Mouse (Mus musculus) kidney, embryonic 16.5 days (tissue): ENCODE data around the gene Tprkb. TPM values are rescaled to one million over a fixed set of nuclear protein-coding genes. Genes with fewer than 3 reads are reported as not detected.
A peak's percentile ranks its signal among the peaks of the same experiment; 100 is the strongest.
"Not testable (repeated sequence)": the region's sequence is repeated elsewhere in the genome, so short reads cannot be mapped to it uniquely, and the experiment has no call there.

Source experiments
- ATAC-seq: fragments of 200-750 bp; cut with Nextera tagmentation; 2 replicates; pipeline ENCODE4 v1.8.0; 2017; ENCODE audit warnings: moderate TSS enrichment; ENCODE audit not compliant: low FRiP score, low TSS enrichment
- H3K27ac ChIP-seq: fragments of 300-500 bp; sonication (generic); 2 replicates; pipeline ENCODE4 v1.5.1; 2014; ENCODE audit warnings: low read length
- H3K27me3 ChIP-seq: fragments of 300-500 bp; sonication (generic); 2 replicates; pipeline ENCODE4 v1.6.1; 2014; ENCODE audit warnings: low read length, control low read depth, mixed read lengths; ENCODE audit not compliant: insufficient read depth
- H3K36me3 ChIP-seq: fragments of 300-500 bp; sonication (generic); 2 replicates; pipeline ENCODE4 v1.6.1; 2014; ENCODE audit warnings: low read length, control low read depth, mixed read lengths; ENCODE audit not compliant: insufficient read depth
- H3K4me1 ChIP-seq: fragments of 300-500 bp; sonication (generic); 2 replicates; pipeline ENCODE4 v1.6.1; 2014; ENCODE audit warnings: low read length, control low read depth, mixed read lengths; ENCODE audit not compliant: insufficient read depth
- H3K4me2 ChIP-seq: fragments of 300-500 bp; sonication (generic); replicated peaks from 2 replicates; pipeline ENCODE4 v1.6.1; 2014; ENCODE audit warnings: low read depth, low read length
- H3K4me3 ChIP-seq: fragments of 300-500 bp; sonication (generic); 2 replicates; pipeline ENCODE4 v1.5.1; 2014; ENCODE audit warnings: mild to moderate bottlenecking, low read length
- H3K9ac ChIP-seq: fragments of 300-500 bp; sonication (generic); replicated peaks from 2 replicates; pipeline ENCODE4 v1.6.1; 2014; ENCODE audit warnings: low read length
- H3K9me3 ChIP-seq: fragments of 300-500 bp; sonication (generic); 2 replicates; pipeline ENCODE4 v1.6.1; 2016; ENCODE audit warnings: low read length, control low read depth
- WGBS: fragments of 180-500 bp; shearing (Covaris S2); extraction: QIAGEN DNeasy Blood & Tissue Kit; methylation state at CpG from one replicate; pipeline ENCODE4 v1.1.7; 2014; 5-methylcytosine and 5-hydroxymethylcytosine counted together
- polyA plus RNA-seq: library from polyadenylated mRNA; unstranded; fragments of >200 nt; fragmentation: Nextera tagmentation; extraction: Ambion mirVana; gene quantifications from 2 replicates; pipeline ENCODE4 v1.2.1, GENCODE M21; 2015

Tprkb gene
- polyA plus RNA-seq, 1 experiment from 2014 or later = 35.3 TPM

DNA sequence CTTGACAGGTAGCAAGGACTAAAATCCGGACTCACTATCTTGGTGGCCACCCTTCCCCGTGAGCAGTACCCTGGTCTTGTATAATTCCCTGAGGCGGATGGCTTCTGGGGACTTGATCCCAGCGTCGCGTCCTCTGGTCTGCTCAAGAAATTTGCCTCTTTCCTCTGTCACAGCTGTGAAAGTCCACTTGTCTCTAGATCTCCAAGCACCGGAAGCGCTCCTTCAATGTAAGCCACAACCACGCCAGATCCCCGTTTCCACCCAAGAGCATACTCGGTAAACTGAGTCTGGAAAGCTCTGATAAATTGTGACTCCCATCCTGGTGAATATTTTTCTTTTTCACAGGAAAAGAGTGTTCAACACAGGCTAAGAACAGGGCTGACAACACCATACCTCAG is 3.5 kb downstream of the Tprkb start:
- peak overlapping the region; percentile 80 for H3K9ac ChIP-seq
- no peaks in the 10 kb centered on the region for H3K9me3 ChIP-seq
- H3K36me3 ChIP-seq = no peaks in the 10 kb centered on the region
- H3K27ac ChIP-seq = peak overlapping the region; percentile 82
- no peaks in the 10 kb centered on the region for H3K27me3 ChIP-seq
- 5% methylated on average over 11 of the region's 11 CpGs for WGBS
- H3K4me1 ChIP-seq = peaks cover 9% of the 10 kb centered on the region
- H3K4me3 ChIP-seq = peak overlapping the region; percentile 53
- peak overlapping the region; percentile 68 for H3K4me2 ChIP-seq
- ATAC-seq = no peak

DNA sequence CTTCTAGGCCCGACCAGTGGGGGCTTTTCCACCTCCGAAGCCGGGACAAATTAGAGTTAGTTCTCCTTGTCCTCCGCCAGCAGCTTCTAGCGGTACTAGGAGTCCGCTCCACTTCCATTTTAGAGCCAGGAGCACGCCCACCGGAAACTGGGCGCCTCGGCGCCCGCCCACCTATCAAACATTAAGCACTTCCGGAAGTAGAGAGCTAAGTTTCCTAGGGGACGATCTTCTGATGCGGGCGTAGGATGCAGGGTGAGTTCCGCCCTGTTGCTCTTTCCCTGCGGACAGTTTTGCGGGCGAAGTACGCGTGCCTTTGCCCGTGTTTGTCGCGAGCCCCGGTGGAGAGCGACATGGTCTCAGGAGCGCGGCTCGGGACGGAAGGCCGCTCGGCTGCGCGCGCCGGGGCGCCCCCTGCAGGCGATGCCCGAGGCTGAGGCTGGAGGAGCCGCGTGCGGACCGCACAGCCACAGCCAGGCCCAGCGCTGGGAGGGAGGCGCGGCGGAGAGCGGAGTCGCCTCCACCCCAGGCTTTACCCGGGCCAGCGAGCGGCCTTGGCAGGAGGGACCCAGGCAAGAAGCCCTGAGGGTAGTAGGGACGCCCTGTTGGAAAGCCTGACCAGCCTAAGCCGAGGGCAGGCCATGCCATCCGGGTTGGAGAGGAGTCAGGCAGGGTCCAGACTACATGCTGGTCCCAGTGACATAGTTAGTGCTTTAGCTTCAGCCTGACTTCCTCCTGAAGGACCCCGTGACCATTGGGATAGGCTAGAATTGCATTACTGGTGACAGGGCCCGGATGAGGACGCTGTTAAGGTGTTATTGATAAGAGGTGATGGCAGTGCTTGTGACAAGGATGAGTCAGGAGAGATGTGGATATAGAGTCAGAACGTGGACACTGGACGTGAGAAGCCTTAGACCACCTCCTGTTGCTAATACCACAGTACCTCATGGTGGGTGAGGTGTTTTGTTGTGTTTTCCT is 4.2 kb downstream of the Tprkb start, which contains the start of gene Nat8f1:
TSS of gene Nat8f1 (minus strand) at position 149 of the 975 bp plus-strand sequence.
- ATAC-seq = peak; percentile 97
- peak within 1 kb of the TSS; percentile 68 for H3K4me2 ChIP-seq
- H3K27me3 ChIP-seq, H3K4me1 ChIP-seq, H3K9me3 ChIP-seq, H3K36me3 ChIP-seq: not testable (repeated sequence)
- H3K27ac ChIP-seq = peak within 1 kb of the TSS; percentile 82
- WGBS = under 1% methylated on average over 54 of the region's 61 CpGs
- peak within 1 kb of the TSS; percentile 53 for H3K4me3 ChIP-seq
- H3K9ac ChIP-seq = peak within 1 kb of the TSS; percentile 80

DNA sequence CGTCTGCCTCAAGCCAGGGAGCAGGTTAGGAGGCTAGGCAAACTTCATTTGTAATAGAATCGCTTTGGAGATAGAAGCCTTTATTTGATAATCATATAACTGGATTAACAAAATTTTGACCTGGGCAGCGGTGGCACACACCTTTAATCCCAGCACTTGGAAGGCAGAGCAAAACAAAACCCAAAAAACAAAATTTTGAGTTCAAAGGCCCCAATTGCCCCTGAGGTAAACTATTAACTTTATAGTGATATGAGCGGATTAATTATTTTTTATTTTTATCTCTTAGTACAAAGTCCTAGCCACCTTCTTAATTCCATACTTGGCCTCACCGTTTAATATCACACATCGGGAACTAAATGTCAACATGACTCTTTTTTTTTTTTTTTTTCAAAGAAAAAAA is 4.9 kb downstream of the Tprkb start:
- no peaks in the 10 kb centered on the region for H3K27me3 ChIP-seq
- no peak for ATAC-seq
- peak overlapping the region; percentile 80 for H3K9ac ChIP-seq
- peak overlapping the region; percentile 53 for H3K4me3 ChIP-seq
- no peaks in the 10 kb centered on the region for H3K9me3 ChIP-seq
- H3K4me2 ChIP-seq = peak overlapping the region; percentile 68
- H3K36me3 ChIP-seq = peaks cover under 1% of the 10 kb centered on the region; the same call in 1 of the 2 replicates
- WGBS = 86% methylated on average over 6 of the region's 6 CpGs
- H3K4me1 ChIP-seq = peaks cover 9% of the 10 kb centered on the region
- H3K27ac ChIP-seq = peak overlapping the region; percentile 82

DNA sequence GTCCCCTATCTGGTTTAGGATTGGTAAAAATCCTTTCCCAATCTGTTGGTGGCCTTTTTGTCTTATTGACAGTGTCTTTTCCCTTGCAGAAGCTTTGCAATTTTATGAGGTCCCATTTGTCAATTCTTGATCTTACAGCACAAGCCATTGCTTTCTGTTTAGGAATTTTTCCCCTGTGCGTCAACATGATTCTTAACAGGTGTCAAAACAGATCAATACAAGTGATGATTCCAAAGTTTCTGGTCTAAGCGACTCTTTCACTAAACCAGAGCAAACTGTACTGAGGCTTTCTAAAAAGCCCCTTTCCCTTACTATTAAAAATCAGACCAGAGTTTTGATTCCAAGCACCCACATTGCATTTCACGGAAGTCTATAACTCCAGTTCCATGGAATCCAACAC is 6.7 kb downstream of the Tprkb start:
- H3K4me3 ChIP-seq, ATAC-seq, H3K27ac ChIP-seq, H3K36me3 ChIP-seq, H3K27me3 ChIP-seq, H3K4me1 ChIP-seq, H3K9me3 ChIP-seq, H3K4me2 ChIP-seq, H3K9ac ChIP-seq: not testable (repeated sequence)
- WGBS = over 99% methylated on average over 3 of the region's 3 CpGs

DNA sequence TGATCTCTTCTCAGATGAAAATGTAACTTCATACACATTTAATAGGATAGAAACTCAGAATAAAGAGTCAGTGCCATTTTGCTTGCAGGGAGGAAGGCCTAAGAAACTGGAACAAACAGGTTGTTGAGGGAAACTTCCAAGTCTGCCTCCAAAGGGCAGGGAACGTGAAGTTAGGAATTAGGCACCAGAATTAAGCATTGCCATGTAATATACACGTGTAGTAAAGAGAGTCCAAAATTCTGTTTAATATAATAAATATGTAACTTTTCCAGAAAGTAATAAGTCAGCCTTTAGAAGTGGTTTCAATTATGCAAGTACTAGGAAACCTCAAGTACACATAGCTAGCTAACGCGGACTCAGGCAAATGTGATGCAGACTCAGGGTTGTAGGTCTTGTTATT is 7.7 kb downstream of the Tprkb start:
- peaks cover 9% of the 10 kb centered on the region for H3K4me1 ChIP-seq
- H3K27ac ChIP-seq = peak overlapping the region; percentile 61; the same call in 1 of the 2 replicates
- H3K27me3 ChIP-seq = no peaks in the 10 kb centered on the region
- H3K4me2 ChIP-seq = no peak overlapping the region
- H3K36me3 ChIP-seq = peaks cover 8% of the 10 kb centered on the region; the same call in 1 of the 2 replicates
- 82% methylated on average over 4 of the region's 4 CpGs for WGBS
- H3K9me3 ChIP-seq = no peaks in the 10 kb centered on the region
- ATAC-seq = no peak
- H3K9ac ChIP-seq = no peak overlapping the region
- no peak overlapping the region for H3K4me3 ChIP-seq

DNA sequence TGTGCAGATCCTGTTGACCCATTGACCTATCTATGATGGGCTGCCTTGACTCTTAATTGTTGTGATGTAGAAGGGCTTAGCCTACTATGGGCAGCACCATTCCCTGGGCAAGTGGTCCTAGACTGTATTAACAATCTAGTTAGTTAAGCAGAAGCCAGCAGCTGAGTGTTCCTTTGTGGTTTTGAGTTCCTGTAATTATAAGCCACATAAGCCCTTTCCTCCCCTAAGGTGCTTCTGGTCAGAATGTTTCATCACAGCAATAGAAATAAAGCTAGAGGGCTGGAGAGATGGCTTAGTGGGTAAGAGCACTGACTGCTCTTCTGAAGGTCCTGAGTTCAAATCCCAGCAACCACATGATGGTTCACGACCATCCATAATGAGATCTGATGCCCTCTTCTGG is 12.0 kb downstream of the Tprkb start:
- Histone ChIP-seq H3K36me3 (peaks cover 42% of the 10 kb centered on the region), H3K9me3 (no peaks in the 10 kb centered on the region), H3K4me3 (no peak overlapping the region), H3K9ac (no peak overlapping the region), H3K27me3 (no peaks in the 10 kb centered on the region), H3K27ac (no peak overlapping the region), H3K4me2 (no peak overlapping the region), H3K4me1 (no peaks in the 10 kb centered on the region)
- ATAC-seq = no peak
- WGBS = 93% methylated on average over 1 of the region's 1 CpGs

DNA sequence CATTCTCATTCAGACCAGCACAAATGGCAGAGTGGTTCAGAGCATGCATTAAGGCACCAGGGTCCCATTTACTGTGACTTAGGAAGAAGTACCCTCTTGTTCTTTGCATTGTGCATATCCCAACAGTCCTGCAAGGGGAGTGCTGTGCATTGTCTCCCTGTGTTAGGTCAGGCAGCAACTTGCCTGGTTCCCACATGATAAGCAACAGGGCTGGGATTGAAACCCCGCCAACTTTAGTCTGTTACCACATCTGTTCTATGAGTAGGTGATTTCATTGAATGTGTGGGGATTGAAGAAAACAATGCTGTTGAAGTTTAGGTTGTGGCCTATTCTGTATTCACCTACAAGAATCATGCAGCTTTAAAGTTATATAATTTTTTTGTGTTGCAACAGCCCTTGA is 15.0 kb downstream of the Tprkb start:
- Histone ChIP-seq H3K9me3 (no peaks in the 10 kb centered on the region), H3K4me3 (no peak overlapping the region), H3K9ac (no peak overlapping the region), H3K4me1 (no peaks in the 10 kb centered on the region), H3K27ac (peak overlapping the region; percentile 31; the same call in 1 of the 2 replicates), H3K4me2 (no peak overlapping the region), H3K27me3 (no peaks in the 10 kb centered on the region), H3K36me3 (peaks cover 57% of the 10 kb centered on the region)
- no peak for ATAC-seq
- WGBS = 96% methylated on average over 1 of the region's 1 CpGs

DNA sequence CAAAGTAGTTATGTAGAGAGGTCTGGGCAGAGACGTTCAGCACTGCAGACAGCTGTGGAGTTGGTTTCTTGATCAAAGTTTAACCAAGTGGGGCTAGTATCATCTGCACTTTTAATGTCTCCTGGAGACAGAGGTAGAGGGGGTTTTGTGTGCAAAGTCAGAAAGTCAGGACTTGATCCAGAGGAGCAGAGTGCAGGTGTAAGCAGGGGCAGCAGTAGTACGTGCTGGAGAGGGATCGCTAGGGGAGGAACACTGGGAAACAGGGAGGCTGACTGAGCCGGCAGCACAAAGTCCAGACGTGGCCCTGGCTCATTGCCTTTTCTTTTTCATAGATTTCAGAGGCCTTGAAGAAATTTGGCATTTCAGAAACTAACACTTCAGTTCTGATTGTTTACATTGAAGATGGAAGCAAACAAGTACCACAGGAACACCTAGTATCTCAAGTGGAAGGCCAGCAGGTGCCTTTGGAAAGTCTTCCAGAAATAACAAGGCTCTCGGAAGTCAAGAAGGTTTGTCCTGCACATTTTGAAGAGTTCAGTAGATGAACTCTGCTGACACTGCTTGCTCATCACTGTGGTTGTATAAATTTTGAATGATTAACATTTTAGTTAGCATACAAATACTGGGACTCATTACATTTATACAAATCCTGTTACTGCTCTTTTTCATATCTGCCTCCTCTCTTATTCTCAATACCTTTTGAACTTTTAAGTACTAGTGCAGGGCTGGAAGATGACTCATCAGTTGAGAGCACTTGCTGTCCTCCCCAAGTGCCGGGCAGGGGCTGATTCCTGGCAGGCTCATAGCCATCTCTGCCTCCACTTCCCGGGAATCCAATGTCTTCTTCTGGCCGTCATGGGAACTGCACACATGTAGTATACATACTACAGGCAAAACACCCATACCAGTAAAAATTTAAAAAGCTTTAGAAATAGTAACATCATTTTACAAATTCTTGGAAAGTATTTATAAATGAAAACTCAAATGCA is 16.1 kb downstream of the Tprkb start:
- Histone ChIP-seq H3K4me2 (no peak overlapping the region), H3K36me3 (peaks cover 60% of the 10 kb centered on the region), H3K4me1 (no peaks in the 10 kb centered on the region), H3K9me3 (no peaks in the 10 kb centered on the region), H3K27me3 (no peaks in the 10 kb centered on the region), H3K9ac (no peak overlapping the region), H3K27ac (peak overlapping the region; percentile 8; the same call in 1 of the 2 replicates), H3K4me3 (no peak overlapping the region)
- ATAC-seq = peak; percentile 86
- 86% methylated on average over 9 of the region's 9 CpGs for WGBS

DNA sequence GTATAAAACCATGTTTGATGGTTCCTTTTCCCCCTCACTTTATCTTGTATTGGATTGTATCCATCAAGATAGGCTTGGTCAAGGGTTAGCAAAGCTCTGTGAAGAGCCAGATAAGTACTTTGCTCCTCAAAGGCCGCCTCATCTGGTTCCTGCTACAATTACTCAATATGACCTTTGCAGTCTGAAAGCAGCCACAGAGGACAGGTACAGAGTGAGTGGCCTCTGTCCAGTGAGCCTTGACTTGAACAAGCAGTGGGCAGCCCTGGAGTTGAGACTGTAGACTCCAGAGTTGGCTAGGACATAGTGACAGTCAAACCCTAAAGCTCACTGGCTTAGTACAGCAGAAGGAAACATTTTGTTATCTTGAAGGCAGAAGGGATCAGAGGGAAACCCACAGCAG is 17.6 kb downstream of the Tprkb start:
- Histone ChIP-seq H3K4me2 (no peak overlapping the region), H3K36me3 (peaks cover 59% of the 10 kb centered on the region), H3K27ac (no peak overlapping the region), H3K27me3 (no peaks in the 10 kb centered on the region), H3K4me3 (no peak overlapping the region), H3K4me1 (no peaks in the 10 kb centered on the region), H3K9ac (no peak overlapping the region), H3K9me3 (no peaks in the 10 kb centered on the region)
- 0 out of 2 replicates have a peak, but pooled peaks have one; percentile 35 for ATAC-seq
- 85% methylated on average over 1 of the region's 1 CpGs for WGBS
